9 mouse cellular contexts compared by ENCODE assay signal in the genomic region with DNA sequence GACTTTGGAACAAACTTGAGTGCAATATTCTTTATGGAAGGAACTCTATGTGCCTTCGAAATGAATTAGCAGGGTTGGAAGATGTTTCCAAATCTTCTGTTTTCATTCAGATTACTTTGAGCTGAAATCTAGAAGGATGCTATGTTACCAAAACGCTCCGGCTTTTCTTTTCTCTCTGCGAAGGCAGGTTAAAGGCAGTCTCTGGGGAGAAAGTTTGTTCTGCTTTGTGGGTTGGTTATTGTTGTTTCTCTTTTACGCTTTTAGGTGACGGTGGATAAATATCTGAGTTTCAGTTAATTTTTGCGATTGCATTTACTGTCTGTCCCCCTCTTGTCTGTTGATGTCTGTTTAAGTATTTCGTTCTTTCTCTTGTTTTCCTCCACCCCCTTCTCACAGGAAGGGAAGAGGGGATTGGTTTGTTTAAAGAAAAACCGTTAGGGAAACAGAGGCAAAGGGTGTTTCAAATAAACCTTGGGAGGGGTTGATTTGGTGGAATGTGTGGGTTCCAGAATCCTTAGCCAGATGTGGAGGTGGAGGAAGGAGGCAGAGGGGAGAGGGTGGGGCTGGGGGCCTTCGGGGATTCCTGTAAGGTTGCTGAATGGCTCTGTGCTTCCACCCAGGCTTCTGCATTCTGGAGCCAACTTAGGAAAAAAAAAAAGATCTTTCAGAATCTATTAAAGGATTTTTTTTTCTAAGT. TPM values are rescaled to one million over a fixed set of nuclear protein-coding genes. Genes with fewer than 3 reads are reported as not detected.
DNase-seq lines count a peak whose midpoint lies in the region; ATAC-seq and TF ChIP-seq lines count a peak whose summit lies in the region.
"Had no signal": no experiment of that assay in that cellular context is flagged by ENCODE, and none has a peak within 500 bp of the region (broad histone marks: within the 10 kb centered on the region; RNA-seq: fewer than 3 reads in every experiment).

No protein-coding gene starts in this region.

- H3K9ac ChIP-seq in heart, embryonic 15.5 days: peak overlapping the region; percentile 55

- no peak for TF ChIP-seq POLR2A in lung, adult 2 months (IDR thresholded peaks at IDR 0.05; ENCODE audit: borderline replicate concordance, extremely low read depth, low read depth, low read length)
- no peak for TF ChIP-seq POLR2A in myocyte (IDR thresholded peaks at IDR 0.05; ENCODE audit: insufficient read length, low read depth)

- no peak overlapping the region for H3ac ChIP-seq in myocyte (ENCODE audit: control insufficient read depth, insufficient read length)

- peaks cover 24% of the 10 kb centered on the region for H3K4me1 ChIP-seq in lung, adult 2 months (ENCODE audit: control insufficient read depth, insufficient read depth, low read length)
- peaks cover 23% of the 10 kb centered on the region for H3K4me1 ChIP-seq in heart, embryonic 15.5 days (replicated peaks)

- H3K9me3 ChIP-seq in heart, embryonic 15.5 days (replicated peaks): no peaks in the 10 kb centered on the region

- no peak for DNase-seq in lung, adult 2 months
- DNase-seq in lung, postnatal 14 days: no peak
- peak; percentile 44 for DNase-seq in adipocyte (ENCODE audit: low spot score)
- DNase-seq in urinary bladder, postnatal 25 days (ENCODE audit: low spot score): no peak
- DNase-seq in adrenal gland, adult 2 months: no peak

- H3K4me3 ChIP-seq in lung, adult 2 months (replicated peaks; ENCODE audit: extremely low read depth, low read depth, low read length): peak overlapping the region; percentile 82
- H3K4me3 ChIP-seq in heart, embryonic 15.5 days: peak overlapping the region; percentile 52
- H3K4me3 ChIP-seq in myocyte: peak overlapping the region; percentile 71

- H3K4me2 ChIP-seq in heart, embryonic 15.5 days: peak overlapping the region; percentile 50
- peak overlapping the region; percentile 84 for H3K4me2 ChIP-seq in myocyte (ENCODE audit: low read depth)

- no peaks in the 10 kb centered on the region for H3K36me3 ChIP-seq in heart, embryonic 15.5 days
- H3K36me3 ChIP-seq in myocyte (ENCODE audit: control insufficient read depth, insufficient read depth): no peaks in the 10 kb centered on the region

- ATAC-seq in heart, embryonic 15.5 days (replicated peaks; ENCODE audit: insufficient number of reproducible peaks, insufficient read depth, low FRiP score, low read depth): no peak

- WGBS in lung, adult 2 months: 9% methylated on average over 10 of the region's 10 CpGs
- 41% methylated on average over 10 of the region's 10 CpGs for WGBS in heart, embryonic 15.5 days

- H3K27me3 ChIP-seq in heart, embryonic 15.5 days: no peaks in the 10 kb centered on the region
- H3K27me3 ChIP-seq in myocyte (ENCODE audit: control insufficient read depth, insufficient read depth, insufficient read length): no peaks in the 10 kb centered on the region

- H3K27ac ChIP-seq in heart, embryonic 15.5 days: peak overlapping the region; percentile 93

- peaks cover 56% of the 10 kb centered on the region for H3K79me2 ChIP-seq in myocyte (ENCODE audit: control insufficient read depth, insufficient read depth)

- TF ChIP-seq CTCF in lung, adult 2 months (IDR thresholded peaks at IDR 0.05; ENCODE audit: insufficient read depth, low read length): no peak

TF ChIP-seq in myocyte, 11 proteins besides CTCF, POLR2A, EP300 and RAD21:
- TF ChIP-seq MAX (IDR thresholded peaks at IDR 0.05; ENCODE audit: low read depth) (no peak), E2F4 (IDR thresholded peaks at IDR 0.05; ENCODE audit: insufficient read depth) (no peak), CEBPB (IDR thresholded peaks at IDR 0.05; ENCODE audit: insufficient read depth, poor library complexity, severe bottlenecking) (no peak), TCF12 (IDR thresholded peaks at IDR 0.05; ENCODE audit: insufficient read depth, poor library complexity, severe bottlenecking) (no peak), MYOG (IDR thresholded peaks at IDR 0.05; ENCODE audit: control insufficient read depth in 1 of 3, insufficient read depth in 1 of 3, insufficient read length in 2 of 3, low read depth in 2 of 3) (no peak), SRF (IDR thresholded peaks at IDR 0.05; ENCODE audit: control insufficient read depth, insufficient read length, low read depth) (no peak), TCF3 (IDR thresholded peaks at IDR 0.05; ENCODE audit: insufficient read length, low read depth) (no peak), USF1 (IDR thresholded peaks at IDR 0.05; ENCODE audit: low read depth) (no peak)

RNA-seq across cellular contexts. Expression of gene Emp1, which starts 1.1 kb away (rescaled TPM):
- 105 and 215 TPM in 2 replicates for polyA plus RNA-seq in lung, adult 2 months (2012; rRNA removed)
- polyA plus RNA-seq in heart, embryonic 15.5 days (2015; fragmentation: Nextera tagmentation; extraction: Ambion mirVana): 45.5 and 49.7 TPM in 2 replicates
- polyA plus RNA-seq in myocyte (2012; fragmentation: generic; extraction: Trizol): 112 TPM
- total RNA-seq in adrenal gland, adult 2 months (2021): 10 to 100 TPM; 24.5 to 42.8 TPM
- polyA plus RNA-seq in adrenal gland, adult 2 months (2012; rRNA removed): 22.8 and 25.8 TPM in 2 replicates

RNA-seq across cellular contexts. Expression of gene Pbp2, which starts 53.3 kb away (rescaled TPM):
- polyA plus RNA-seq in lung, adult 2 months (2012; rRNA removed): 0.15 TPM in 1 of 2 replicates, not detected in the other
- 0.10 TPM in 1 of 2 replicates, not detected in the other for polyA plus RNA-seq in heart, embryonic 15.5 days (2015; fragmentation: Nextera tagmentation; extraction: Ambion mirVana)
- 0.16 TPM for polyA plus RNA-seq in myocyte (2012; fragmentation: generic; extraction: Trizol)
- not detected for total RNA-seq in adrenal gland, adult 2 months (2021)
- not detected in 2 replicates for polyA plus RNA-seq in adrenal gland, adult 2 months (2012; rRNA removed)
- total RNA-seq: adrenal gland, postnatal 10 days had no signal
- polyA plus RNA-seq: large intestine, adult 2 months had no signal
